ENCODE assay signal across 11 mouse cellular contexts in genomic region chr12:105960592-105961330, GRCm38 (mm10). TPM values are rescaled to one million over a fixed set of nuclear protein-coding genes. Genes with fewer than 3 reads are reported as not detected.
DNase-seq lines count a peak whose midpoint lies in the region; ATAC-seq and TF ChIP-seq lines count a peak whose summit lies in the region.
"Had no signal": no experiment of that assay in that cellular context is flagged by ENCODE, and none has a peak within 500 bp of the region (broad histone marks: within the 10 kb centered on the region; RNA-seq: fewer than 3 reads in every experiment).

No protein-coding gene starts in this region.

- H3K4me2 ChIP-seq in hindbrain, postnatal 0 days (ENCODE audit: low read depth, low read length), result peak overlapping the region; percentile 24
- peak overlapping the region; percentile 30 for H3K4me2 ChIP-seq in midbrain, postnatal 0 days (ENCODE audit: low read depth, low read length, poor library complexity, severe bottlenecking)

- peak overlapping the region; percentile 0; the same call in 1 of the 2 replicates for H3K27ac ChIP-seq in forebrain, embryonic 10.5 days
- H3K27ac ChIP-seq in hindbrain, postnatal 0 days, result peak overlapping the region; percentile 23
- H3K27ac ChIP-seq in midbrain, postnatal 0 days (ENCODE audit: low read depth, low read length), result peak overlapping the region; percentile 68
- H3K27ac ChIP-seq: heart, adult 2 months; macrophage had no signal

- no peak for ATAC-seq in hindbrain, postnatal 0 days
- ATAC-seq in midbrain, postnatal 0 days (ENCODE audit: low FRiP score), result no peak
- ATAC-seq in activated CD4-positive, CD25-positive, alpha-beta regulatory T cell, adult 4 months, result no peak

- TF ChIP-seq CTCF in hindbrain, postnatal 0 days (IDR thresholded peaks at IDR 0.05; ENCODE audit: low read depth), result no peak
- no peak for TF ChIP-seq CTCF in midbrain, postnatal 0 days (IDR thresholded peaks at IDR 0.05)

- H3K9me3 ChIP-seq in forebrain, embryonic 10.5 days, result no peaks in the 10 kb centered on the region
- H3K9me3 ChIP-seq in hindbrain, postnatal 0 days (ENCODE audit: low read length), result no peaks in the 10 kb centered on the region
- H3K9me3 ChIP-seq in midbrain, postnatal 0 days (ENCODE audit: low read length), result no peaks in the 10 kb centered on the region
- H3K9me3 ChIP-seq: G1E had no signal

- H3K9ac ChIP-seq in hindbrain, postnatal 0 days (replicated peaks; ENCODE audit: low read length), result no peak overlapping the region
- H3K9ac ChIP-seq in midbrain, postnatal 0 days (replicated peaks; ENCODE audit: low read length, poor library complexity, severe bottlenecking), result 0 out of 2 replicates have a peak overlapping the region, but pooled peaks have one; percentile 19

- WGBS in forebrain, embryonic 10.5 days, result 13% methylated on average over 19 of the region's 19 CpGs
- 9% methylated on average over 19 of the region's 19 CpGs for WGBS in hindbrain, postnatal 0 days
- 6% methylated on average over 19 of the region's 19 CpGs for WGBS in midbrain, postnatal 0 days

- peaks cover 54% of the 10 kb centered on the region for H3K4me1 ChIP-seq in forebrain, embryonic 10.5 days
- peaks cover 5% of the 10 kb centered on the region; the same call in 1 of the 2 replicates for H3K4me1 ChIP-seq in hindbrain, postnatal 0 days (ENCODE audit: insufficient read depth, low read length)
- peaks cover 4% of the 10 kb centered on the region; the same call in 1 of the 2 replicates for H3K4me1 ChIP-seq in midbrain, postnatal 0 days (ENCODE audit: insufficient read depth, low read length)

- DNase-seq in Muller cell, postnatal 12 days (ENCODE audit: inconsistent ontology term), result peak; percentile 11
- DNase-seq in forebrain, embryonic 10.5 days (ENCODE audit: extremely low spot score, low spot score), result peak; percentile 40
- DNase-seq in hindbrain, postnatal 0 days (ENCODE audit: low spot score), result peak; percentile 22
- peak; percentile 24 for DNase-seq in midbrain, postnatal 0 days (ENCODE audit: low spot score)
- DNase-seq in gastrocnemius, postnatal 10 days, result no peak
- no peak for DNase-seq in lung, adult 18-20 months
- DNase-seq in testis, postnatal 14 days (ENCODE audit: low spot score), result no peak
- DNase-seq: heart, adult 2 months had no signal

- H3K36me3 ChIP-seq in forebrain, embryonic 10.5 days (replicated peaks), result no peaks in the 10 kb centered on the region
- no peaks in the 10 kb centered on the region for H3K36me3 ChIP-seq in hindbrain, postnatal 0 days (ENCODE audit: insufficient read depth, low read length)
- H3K36me3 ChIP-seq in midbrain, postnatal 0 days (ENCODE audit: insufficient read depth, low read length), result no peaks in the 10 kb centered on the region
- H3K36me3 ChIP-seq: G1E had no signal

- peak overlapping the region; percentile 5 for H3K4me3 ChIP-seq in forebrain, embryonic 10.5 days
- no peak overlapping the region for H3K4me3 ChIP-seq in hindbrain, postnatal 0 days (ENCODE audit: low read length)
- no peak overlapping the region for H3K4me3 ChIP-seq in midbrain, postnatal 0 days (ENCODE audit: low read depth, low read length)
- H3K4me3 ChIP-seq: heart, adult 2 months had no signal

- peaks cover 75% of the 10 kb centered on the region for H3K27me3 ChIP-seq in forebrain, embryonic 10.5 days (ENCODE audit: poor library complexity, severe bottlenecking)
- H3K27me3 ChIP-seq in hindbrain, postnatal 0 days (ENCODE audit: insufficient read depth, low read length), result 0 out of 2 replicates have a peak, but pooled peaks cover 6% of the 10 kb centered on the region
- no peaks in the 10 kb centered on the region for H3K27me3 ChIP-seq in midbrain, postnatal 0 days (ENCODE audit: insufficient read depth, low read length)

RNA-seq across cellular contexts. Expression of gene Vrk1, which starts 49.3 kb away (rescaled TPM):
- 123 TPM in 2 replicates for polyA plus RNA-seq in forebrain, embryonic 10.5 days (2016; fragmentation: Nextera tagmentation; extraction: Ambion mirVana)
- 13.5 and 17.7 TPM in 2 replicates for total RNA-seq in hindbrain, postnatal 0 days (2014; rRNA removed)
- polyA plus RNA-seq in hindbrain, postnatal 0 days (2015; fragmentation: Nextera tagmentation; extraction: Ambion mirVana), result 32.0 and 35.8 TPM in 2 replicates
- 9.4 and 24.5 TPM in 2 replicates for total RNA-seq in midbrain, postnatal 0 days (2014; rRNA removed)
- polyA plus RNA-seq in midbrain, postnatal 0 days (2015; fragmentation: Nextera tagmentation; extraction: Ambion mirVana), result 29.2 and 30.3 TPM in 2 replicates
- 100 to 1,000 TPM; 161 to 189 TPM for polyA plus RNA-seq in activated CD4-positive, CD25-positive, alpha-beta regulatory T cell, adult 4 months (2017; shearing (Covaris generic))
- total RNA-seq in gastrocnemius, postnatal 10 days (2021), result 10 to 100 TPM in 1 of 2 experiments, 1 to 10 TPM in 1; 9.1 to 10.5 TPM

Comparison
In these comparisons a context has a peak if more than half of its experiments do, and no peak if none do; other contexts are left out.
1. DNase-seq: peak in Muller cell, postnatal 12 days (single experiment), forebrain, embryonic 10.5 days (single experiment), hindbrain, postnatal 0 days (single experiment) and midbrain, postnatal 0 days (single experiment); none in gastrocnemius, postnatal 10 days (single experiment), lung, adult 18-20 months (0 of 2) and testis, postnatal 14 days (single experiment).
2. H3K27ac ChIP-seq: peak in every context shown above with its lines; median percentile 68 in midbrain, postnatal 0 days; 23 in hindbrain, postnatal 0 days; 0 in forebrain, embryonic 10.5 days.